Mouse (Mus musculus): ENCODE measurements around the gene Ptpra.

DNA sequence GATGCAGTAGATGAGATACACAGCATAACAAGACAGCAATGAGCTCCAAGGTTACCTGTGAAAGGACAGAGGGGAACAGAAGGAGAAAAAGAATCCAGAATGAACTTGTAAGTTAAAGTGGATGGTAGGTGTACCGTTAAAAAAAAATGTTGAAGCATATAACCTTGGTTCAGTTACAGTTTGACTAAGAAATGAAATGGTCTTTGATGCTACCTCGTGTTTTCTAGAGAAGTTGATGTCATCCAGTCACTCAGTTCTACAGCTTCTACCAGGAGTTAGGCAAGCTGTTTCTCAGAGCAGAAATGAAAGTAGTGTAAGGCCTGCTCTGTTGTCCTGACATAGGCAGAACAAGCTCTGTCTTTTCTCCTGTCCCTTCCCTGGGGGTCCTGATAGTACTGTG, 79.2 kb downstream of the Ptpra start:
- TF ChIP-seq CTCF (IDR thresholded peaks at IDR 0.05; ENCODE audit: extremely low read depth, insufficient read depth, insufficient read length, insufficient replicate concordance) (no peak), POLR2A (IDR thresholded peaks at IDR 0.05; ENCODE audit: low read depth, low read length) (no peak)

Data from spleen, adult 2 months (tissue).